ENCODE assay signal across 8 mouse cellular contexts in genomic region chr9:21237368-21238003, GRCm38 (mm10). TPM values are rescaled to one million over a fixed set of nuclear protein-coding genes. Genes with fewer than 3 reads are reported as not detected.
A peak's percentile ranks its signal among the peaks of the same experiment; 100 is the strongest.
DNase-seq lines count a peak whose midpoint lies in the region; ATAC-seq and TF ChIP-seq lines count a peak whose summit lies in the region.

No protein-coding gene starts in this region.

- peaks cover 20% of the 10 kb centered on the region for H3K4me1 ChIP-seq in lung, adult 2 months (ENCODE audit: control insufficient read depth, insufficient read depth, low read length)
- H3K4me1 ChIP-seq in hindbrain, embryonic 16.5 days (ENCODE audit: control insufficient read depth, insufficient read depth, low read depth, low read length): peaks cover 20% of the 10 kb centered on the region
- H3K4me1 ChIP-seq in spleen, adult 2 months (ENCODE audit: control insufficient read depth, insufficient read depth, insufficient read length): peaks cover 15% of the 10 kb centered on the region

- TF ChIP-seq CTCF in lung, adult 2 months (IDR thresholded peaks at IDR 0.05; ENCODE audit: insufficient read depth, low read length): peak; percentile 16; the same call in 1 of the 2 replicates
- peak; percentile 34; the same call in 1 of the 2 replicates for TF ChIP-seq CTCF in spleen, adult 2 months (IDR thresholded peaks at IDR 0.05; ENCODE audit: extremely low read depth, insufficient read depth, insufficient read length, insufficient replicate concordance)

- ATAC-seq in erythroblast, adult 5-6 weeks (replicated peaks; ENCODE audit: low FRiP score, poor library complexity, severe bottlenecking): peak; percentile 59
- peak; percentile 40 for ATAC-seq in hindbrain, embryonic 16.5 days

- H3K27me3 ChIP-seq in hindbrain, embryonic 16.5 days (replicated peaks; ENCODE audit: control insufficient read depth, insufficient read depth, low read length): peaks cover 3% of the 10 kb centered on the region
- no peaks in the 10 kb centered on the region for H3K27me3 ChIP-seq in spleen, adult 2 months (ENCODE audit: control insufficient read depth, insufficient read depth, low read length)

- no peak for DNase-seq in lung, adult 2 months
- no peak for DNase-seq in lung, postnatal 25 days (ENCODE audit: low spot score)
- peak; percentile 20 for DNase-seq in adrenal gland, postnatal 25 days
- DNase-seq in lung, postnatal 10 days: peak; percentile 46
- peak in 1 of 2 experiments; percentile 65 for DNase-seq in spleen, adult 2 months (ENCODE audit: low read depth in 1 of 2, low spot score in 2 of 2)
- no peak for DNase-seq in frontal cortex, postnatal 14 days (ENCODE audit: low spot score in 2 of 2)

- H3K4me2 ChIP-seq in hindbrain, embryonic 16.5 days (ENCODE audit: low read length): peak overlapping the region; percentile 83

- no peak for TF ChIP-seq POLR2A in lung, adult 2 months (IDR thresholded peaks at IDR 0.05; ENCODE audit: borderline replicate concordance, extremely low read depth, low read depth, low read length)
- no peak for TF ChIP-seq POLR2A in spleen, adult 2 months (IDR thresholded peaks at IDR 0.05; ENCODE audit: low read depth, low read length)

- 12% methylated on average over 19 of the region's 19 CpGs for whole genome bisulfite sequencing in lung, adult 2 months
- 18% methylated on average over 19 of the region's 19 CpGs for WGBS in hindbrain, embryonic 16.5 days
- 8% methylated on average over 19 of the region's 19 CpGs for WGBS in spleen, adult 2 months

- H3K4me3 ChIP-seq in lung, adult 2 months (replicated peaks; ENCODE audit: extremely low read depth, low read depth, low read length): peak overlapping the region; percentile 79
- H3K4me3 ChIP-seq in hindbrain, embryonic 16.5 days (ENCODE audit: low read length): peak overlapping the region; percentile 80
- H3K4me3 ChIP-seq in spleen, adult 2 months (ENCODE audit: extremely low read depth, insufficient read depth, insufficient read length): peak overlapping the region; percentile 82

- no peaks in the 10 kb centered on the region for H3K9me3 ChIP-seq in hindbrain, embryonic 16.5 days (ENCODE audit: control insufficient read depth, low read length)

- peak overlapping the region; percentile 87 for H3K27ac ChIP-seq in hindbrain, embryonic 16.5 days (ENCODE audit: low read depth, low read length)
- peak overlapping the region; percentile 95 for H3K27ac ChIP-seq in spleen, adult 2 months (ENCODE audit: insufficient read depth, low read length)

- peak overlapping the region; percentile 98 for H3K9ac ChIP-seq in hindbrain, embryonic 16.5 days (ENCODE audit: low read depth, low read length)

- H3K36me3 ChIP-seq in hindbrain, embryonic 16.5 days (ENCODE audit: control insufficient read depth, insufficient read depth, low read length): peaks cover 18% of the 10 kb centered on the region
- H3K36me3 ChIP-seq in spleen, adult 2 months (ENCODE audit: control insufficient read depth, insufficient read depth, low read length): peaks cover 10% of the 10 kb centered on the region

RNA-seq across cellular contexts. Expression of gene Keap1, which starts 1.7 kb away (rescaled TPM):
- 81.2 and 88.3 TPM in 2 replicates for polyA plus RNA-seq in lung, adult 2 months (2012; rRNA removed)
- total RNA-seq in adrenal gland, postnatal 25 days (2021): 50.8 and 51.5 TPM in 2 replicates
- total RNA-seq in erythroblast, adult 5-6 weeks (2015; ENCODE audit: low replicate concordance): 4.6 and 6.9 TPM in 2 replicates
- total RNA-seq in erythroblast, adult 5-6 weeks (2017; ENCODE audit: low replicate concordance): 6.8 and 8.9 TPM in 2 replicates
- polyA plus RNA-seq in hindbrain, embryonic 16.5 days (2015; fragmentation: Nextera tagmentation; extraction: Ambion mirVana): 71.5 and 72.0 TPM in 2 replicates
- 55.4 and 78.4 TPM in 2 replicates for polyA plus RNA-seq in spleen, adult 2 months (2012; rRNA removed)

RNA-seq across cellular contexts. Expression of gene S1pr5, which starts 10.8 kb away (rescaled TPM):
- polyA plus RNA-seq in lung, adult 2 months (2012; rRNA removed): 9.7 and 11.3 TPM in 2 replicates
- total RNA-seq in adrenal gland, postnatal 25 days (2021): 0.88 and 1.3 TPM in 2 replicates
- total RNA-seq in erythroblast, adult 5-6 weeks (2015; ENCODE audit: low replicate concordance): 1.7 TPM in 1 of 2 replicates, not detected in the other
- total RNA-seq in erythroblast, adult 5-6 weeks (2017; ENCODE audit: low replicate concordance): 1.1 and 3.2 TPM in 2 replicates
- 5.5 and 5.7 TPM in 2 replicates for polyA plus RNA-seq in hindbrain, embryonic 16.5 days (2015; fragmentation: Nextera tagmentation; extraction: Ambion mirVana)
- 12.2 and 21.3 TPM in 2 replicates for polyA plus RNA-seq in spleen, adult 2 months (2012; rRNA removed)

RNA-seq across cellular contexts. Expression of gene Atg4d, which starts 27.6 kb away (rescaled TPM):
- polyA plus RNA-seq in lung, adult 2 months (2012; rRNA removed): 31.9 and 36.8 TPM in 2 replicates
- total RNA-seq in adrenal gland, postnatal 25 days (2021): 37.5 and 42.2 TPM in 2 replicates
- total RNA-seq in erythroblast, adult 5-6 weeks (2015; ENCODE audit: low replicate concordance): 11.9 TPM in 2 replicates
- 31.9 and 59.8 TPM in 2 replicates for total RNA-seq in erythroblast, adult 5-6 weeks (2017; ENCODE audit: low replicate concordance)
- 52.6 and 52.8 TPM in 2 replicates for polyA plus RNA-seq in hindbrain, embryonic 16.5 days (2015; fragmentation: Nextera tagmentation; extraction: Ambion mirVana)
- polyA plus RNA-seq in spleen, adult 2 months (2012; rRNA removed): 44.8 and 48.4 TPM in 2 replicates

RNA-seq across cellular contexts. Expression of gene Kri1, which starts 50.3 kb away (rescaled TPM):
- polyA plus RNA-seq in lung, adult 2 months (2012; rRNA removed): 16.9 and 21.5 TPM in 2 replicates
- 34.7 and 48.1 TPM in 2 replicates for total RNA-seq in adrenal gland, postnatal 25 days (2021)
- 14.0 and 26.7 TPM in 2 replicates for total RNA-seq in erythroblast, adult 5-6 weeks (2015; ENCODE audit: low replicate concordance)
- total RNA-seq in erythroblast, adult 5-6 weeks (2017; ENCODE audit: low replicate concordance): 16.7 and 22.3 TPM in 2 replicates
- polyA plus RNA-seq in hindbrain, embryonic 16.5 days (2015; fragmentation: Nextera tagmentation; extraction: Ambion mirVana): 14.5 and 16.8 TPM in 2 replicates
- 40.8 and 43.1 TPM in 2 replicates for polyA plus RNA-seq in spleen, adult 2 months (2012; rRNA removed)

RNA-seq across cellular contexts. Expression of gene Cdkn2d, which starts 53.7 kb away (rescaled TPM):
- polyA plus RNA-seq in lung, adult 2 months (2012; rRNA removed): 33.5 and 34.7 TPM in 2 replicates
- total RNA-seq in adrenal gland, postnatal 25 days (2021): 13.5 and 19.9 TPM in 2 replicates
- 29.4 and 40.1 TPM in 2 replicates for total RNA-seq in erythroblast, adult 5-6 weeks (2015; ENCODE audit: low replicate concordance)
- 15.9 and 25.5 TPM in 2 replicates for total RNA-seq in erythroblast, adult 5-6 weeks (2017; ENCODE audit: low replicate concordance)
- polyA plus RNA-seq in hindbrain, embryonic 16.5 days (2015; fragmentation: Nextera tagmentation; extraction: Ambion mirVana): 121 and 138 TPM in 2 replicates
- polyA plus RNA-seq in spleen, adult 2 months (2012; rRNA removed): 87.4 and 115 TPM in 2 replicates

Comparison
In these comparisons a context has a peak if more than half of its experiments do, and no peak if none do; other contexts are left out.
1. DNase-seq: peak in adrenal gland, postnatal 25 days (single experiment) and lung, postnatal 10 days (single experiment); none in lung, adult 2 months (single experiment), lung, postnatal 25 days (single experiment) and frontal cortex, postnatal 14 days (0 of 2).
2. Peak in every context shown above with its lines, with median percentiles within 50 percentile points of each other: H3K4me3 ChIP-seq.